ENCODE assay signal across 8 mouse cellular contexts in the genomic region with DNA sequence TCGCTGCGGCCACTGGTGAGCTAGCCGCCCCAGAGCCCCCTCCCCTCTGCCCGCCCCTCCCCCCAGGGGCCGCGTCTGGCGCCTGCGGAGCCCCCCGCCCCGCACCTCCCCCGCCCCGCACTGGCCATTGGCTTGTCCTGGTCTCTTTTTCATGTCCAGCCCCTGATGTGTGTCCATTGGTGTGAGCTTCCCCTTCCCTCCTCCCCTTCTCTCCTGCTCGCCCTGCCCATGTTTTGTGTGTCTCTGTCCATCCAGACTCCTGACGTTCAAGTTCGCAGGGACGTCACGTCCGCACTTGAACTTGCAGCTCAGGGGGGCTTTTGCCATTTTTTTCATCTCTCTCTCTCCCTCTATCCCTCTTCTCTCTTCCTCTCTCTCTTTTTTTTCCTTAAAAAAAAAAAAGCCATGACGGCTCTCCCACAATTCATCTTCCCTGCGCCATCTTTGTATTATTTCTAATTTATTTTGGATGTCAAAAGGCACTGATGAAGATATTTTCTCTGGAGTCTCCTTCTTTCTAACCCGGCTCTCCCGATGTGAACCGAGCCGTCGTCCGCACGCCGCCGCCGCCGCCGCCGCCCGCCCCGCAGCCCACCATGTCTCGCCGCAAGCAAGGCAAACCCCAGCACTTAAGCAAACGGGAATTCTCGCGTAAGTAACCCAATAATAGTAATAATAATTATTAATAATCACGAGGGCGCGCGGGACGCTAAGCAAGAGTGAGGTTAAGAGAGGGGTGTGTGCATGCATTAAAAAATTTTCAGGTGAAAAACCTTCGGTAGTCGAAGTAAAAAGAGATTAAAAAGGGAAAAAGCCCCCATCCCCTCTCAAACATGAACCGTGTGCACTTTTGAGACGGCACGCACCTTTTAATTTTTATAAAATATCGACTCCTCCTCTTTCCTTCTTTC. TPM values are rescaled to one million over a fixed set of nuclear protein-coding genes. Genes with fewer than 3 reads are reported as not detected.
DNase-seq lines count a peak whose midpoint lies in the region; ATAC-seq and TF ChIP-seq lines count a peak whose summit lies in the region.

Gene Bcl11a (plus strand): TSS at position 262 of the 911 bp plus-strand sequence.

- TF ChIP-seq POLR2A in brain, embryonic 14.5 days (IDR thresholded peaks at IDR 0.05; ENCODE audit: borderline replicate concordance, extremely low read depth, insufficient read depth, insufficient read length, poor library complexity, severe bottlenecking): no peak; the same call in 1 of the 2 replicates
- no peak for TF ChIP-seq POLR2A in lung, adult 2 months (IDR thresholded peaks at IDR 0.05; ENCODE audit: borderline replicate concordance, extremely low read depth, low read depth, low read length)

- TF ChIP-seq CTCF in left cerebral cortex, adult 2 months (IDR thresholded peaks at IDR 0.05): no peak
- no peak for TF ChIP-seq CTCF in brain, embryonic 14.5 days (IDR thresholded peaks at IDR 0.05; ENCODE audit: borderline replicate concordance, extremely low read depth, insufficient read depth, insufficient read length)
- no peak for TF ChIP-seq CTCF in kidney, postnatal 0 days (IDR thresholded peaks at IDR 0.05; ENCODE audit: low read depth)
- TF ChIP-seq CTCF in lung, adult 2 months (IDR thresholded peaks at IDR 0.05; ENCODE audit: insufficient read depth, low read length): no peak

- peak within 1 kb of the TSS; percentile 75 for H3K4me3 ChIP-seq in left cerebral cortex, adult 2 months
- H3K4me3 ChIP-seq in heart, embryonic 11.5 days (ENCODE audit: low read depth, low read length): peak within 1 kb of the TSS; percentile 74
- peak within 1 kb of the TSS; percentile 58 for H3K4me3 ChIP-seq in kidney, postnatal 0 days (replicated peaks; ENCODE audit: low read depth, low read length)
- peak within 1 kb of the TSS; percentile 64 for H3K4me3 ChIP-seq in lung, adult 2 months (replicated peaks; ENCODE audit: extremely low read depth, low read depth, low read length)
- H3K4me3 ChIP-seq in neural tube, embryonic 15.5 days (replicated peaks): peak within 1 kb of the TSS; percentile 70

- DNase-seq in left cerebral cortex, adult 2 months (ENCODE audit: extremely low spot score in 1 of 2, low spot score in 2 of 2): no peak
- no peak for DNase-seq in left cerebral cortex, adult 9 months (ENCODE audit: low spot score in 2 of 2)
- peak; percentile 98 for DNase-seq in brain, embryonic 14.5 days (ENCODE audit: low read depth)
- DNase-seq in kidney, postnatal 0 days (ENCODE audit: low spot score): peak; percentile 71
- DNase-seq in lung, adult 2 months: no peak
- no peak for DNase-seq in c-Kit-positive CD71-positive TER-119-positive erythroid progenitor cells, embryonic 14.5 days (ENCODE audit: low spot score)

- intact Hi-C loops in left cerebral cortex, adult 2 months (cut with DNase I): loop anchor here (2.0 to 10.0 kb wide), 4 partner anchors 17 to 1994 kb away; no protein-coding TSS in a partner anchor

- H3K36me3 ChIP-seq in heart, embryonic 11.5 days (ENCODE audit: control insufficient read depth, insufficient read depth, low read length): no peaks in the 10 kb centered on the region
- no peaks in the 10 kb centered on the region for H3K36me3 ChIP-seq in kidney, postnatal 0 days (ENCODE audit: insufficient read depth, low read length)
- H3K36me3 ChIP-seq in neural tube, embryonic 15.5 days: no peaks in the 10 kb centered on the region

- peak within 1 kb of the TSS; percentile 100 for H3K4me2 ChIP-seq in heart, embryonic 11.5 days
- H3K4me2 ChIP-seq in kidney, postnatal 0 days (ENCODE audit: low read length): peak within 1 kb of the TSS; percentile 95
- H3K4me2 ChIP-seq in neural tube, embryonic 15.5 days: peak within 1 kb of the TSS; percentile 97

- H3K27ac ChIP-seq in left cerebral cortex, adult 2 months: peak within 1 kb of the TSS; percentile 97
- H3K27ac ChIP-seq in heart, embryonic 11.5 days (ENCODE audit: low read depth, low read length): peak within 1 kb of the TSS; percentile 90
- no peak within 1 kb of the TSS for H3K27ac ChIP-seq in kidney, postnatal 0 days
- H3K27ac ChIP-seq in neural tube, embryonic 15.5 days (replicated peaks): peak within 1 kb of the TSS; percentile 96

- under 1% methylated on average over 39 of the region's 51 CpGs for WGBS in heart, embryonic 11.5 days (ENCODE audit: insufficient replicate concordance)
- WGBS in kidney, postnatal 0 days: under 1% methylated on average over 42 of the region's 51 CpGs
- under 1% methylated on average over 40 of the region's 51 CpGs for WGBS in lung, adult 2 months
- under 1% methylated on average over 39 of the region's 51 CpGs for WGBS in neural tube, embryonic 15.5 days

- H3K27me3 ChIP-seq in heart, embryonic 11.5 days (ENCODE audit: control insufficient read depth, insufficient read depth, low read length): peaks cover 19% of the 10 kb centered on the region
- peaks cover 50% of the 10 kb centered on the region for H3K27me3 ChIP-seq in kidney, postnatal 0 days (ENCODE audit: insufficient read depth, low read length)
- no peaks in the 10 kb centered on the region for H3K27me3 ChIP-seq in neural tube, embryonic 15.5 days (replicated peaks)

- H3K4me1 ChIP-seq in heart, embryonic 11.5 days (ENCODE audit: control insufficient read depth, insufficient read depth, low read length): peaks cover 14% of the 10 kb centered on the region; the same call in 1 of the 2 replicates
- peaks cover 19% of the 10 kb centered on the region for H3K4me1 ChIP-seq in kidney, postnatal 0 days (replicated peaks; ENCODE audit: insufficient read depth, low read length)
- 0 out of 2 replicates have a peak, but pooled peaks cover 4% of the 10 kb centered on the region for H3K4me1 ChIP-seq in lung, adult 2 months (ENCODE audit: control insufficient read depth, insufficient read depth, low read length)
- peaks cover 33% of the 10 kb centered on the region for H3K4me1 ChIP-seq in neural tube, embryonic 15.5 days

- peak; percentile 69 for ATAC-seq in heart, embryonic 11.5 days (replicated peaks; ENCODE audit: insufficient number of reproducible peaks, low FRiP score, low TSS enrichment)
- ATAC-seq in kidney, postnatal 0 days (replicated peaks; ENCODE audit: low FRiP score, low read depth): peak; percentile 31
- ATAC-seq in neural tube, embryonic 15.5 days (ENCODE audit: low FRiP score): peak; percentile 39

- peak within 1 kb of the TSS; percentile 72 for H3K9ac ChIP-seq in heart, embryonic 11.5 days (ENCODE audit: low read depth, low read length)
- H3K9ac ChIP-seq in kidney, postnatal 0 days (ENCODE audit: low read depth, low read length): peak within 1 kb of the TSS; percentile 28
- peak within 1 kb of the TSS; percentile 87 for H3K9ac ChIP-seq in neural tube, embryonic 15.5 days (replicated peaks)

- H3K9me3 ChIP-seq in heart, embryonic 11.5 days (replicated peaks; ENCODE audit: control insufficient read depth, low read length): no peaks in the 10 kb centered on the region
- no peaks in the 10 kb centered on the region for H3K9me3 ChIP-seq in kidney, postnatal 0 days (replicated peaks; ENCODE audit: low read length)
- H3K9me3 ChIP-seq in neural tube, embryonic 15.5 days (replicated peaks): no peaks in the 10 kb centered on the region

RNA-seq across cellular contexts. Expression of gene Bcl11a, which starts in this region (rescaled TPM):
- 100 to 1,000 TPM; 101 to 103 TPM for total RNA-seq in left cerebral cortex, adult 2 months (2021)
- 70.1 and 88.6 TPM in 2 replicates for polyA plus RNA-seq in brain, embryonic 14.5 days (2012; rRNA removed)
- polyA plus RNA-seq in heart, embryonic 11.5 days (2014; fragmentation: Nextera tagmentation; extraction: Ambion mirVana): 19.1 and 21.7 TPM in 2 replicates
- polyA plus RNA-seq in kidney, postnatal 0 days (2015; fragmentation: Nextera tagmentation; extraction: Ambion mirVana): 0.95 and 1.3 TPM in 2 replicates
- polyA plus RNA-seq in lung, adult 2 months (2012; rRNA removed): 0.96 and 1.5 TPM in 2 replicates
- polyA plus RNA-seq in neural tube, embryonic 15.5 days (2015; fragmentation: Nextera tagmentation; extraction: Ambion mirVana): 85.1 and 102 TPM in 2 replicates

Comparison
In these comparisons a context has a peak if more than half of its experiments do, and no peak if none do; other contexts are left out.
1. DNase-seq: peak in brain, embryonic 14.5 days (single experiment) and kidney, postnatal 0 days (single experiment); none in left cerebral cortex, adult 2 months (0 of 2), left cerebral cortex, adult 9 months (0 of 2), lung, adult 2 months (single experiment) and c-Kit-positive CD71-positive TER-119-positive erythroid progenitor cells, embryonic 14.5 days (single experiment).
2. H3K9ac ChIP-seq: peak in every context shown above with its lines; median percentile 87 in neural tube, embryonic 15.5 days; 72 in heart, embryonic 11.5 days; 28 in kidney, postnatal 0 days.
3. Peak in every context shown above with its lines, with median percentiles within 50 percentile points of each other: H3K4me3 ChIP-seq, ATAC-seq and H3K4me2 ChIP-seq.